Mouse (Mus musculus) neural tube, embryonic 14.5 days (tissue): ENCODE results near the gene Gdpgp1. TPM values are rescaled to one million over a fixed set of nuclear protein-coding genes. Genes with fewer than 3 reads are reported as not detected.

ENCODE experiments used
- polyA plus RNA-seq: library from polyadenylated mRNA; unstranded; fragments of >200 nt; fragmentation: Nextera tagmentation; extraction: Ambion mirVana; gene quantifications from 2 replicates; pipeline ENCODE4 v1.2.1, GENCODE M21; 2014

Gdpgp1 gene
- polyA plus RNA-seq, 1 experiment from 2014 or later = 5.3 TPM

Other genes with a start within 250 kb of the Gdpgp1 start
- 14.0 and 14.1 TPM in 2 replicates for gene Zfp710, start 208.1 kb upstream of the Gdpgp1 start, polyA plus RNA-seq
- gene Idh2, start 117.5 kb upstream of the Gdpgp1 start, polyA plus RNA-seq = 189 and 215 TPM in 2 replicates
- 18.7 and 25.7 TPM in 2 replicates for gene Sema4b, start 46.0 kb upstream of the Gdpgp1 start, polyA plus RNA-seq
- 26.4 and 38.0 TPM in 2 replicates for gene Cib1, start 52 bp upstream of the Gdpgp1 start, polyA plus RNA-seq
- gene Ttll13, start 13.5 kb downstream of the Gdpgp1 start, polyA plus RNA-seq = 3.1 and 4.2 TPM in 2 replicates
- gene Ngrn, start 28.4 kb downstream of the Gdpgp1 start, polyA plus RNA-seq = 66.2 and 70.2 TPM in 2 replicates
- gene Vps33b, start 36.8 kb downstream of the Gdpgp1 start, polyA plus RNA-seq = 34.9 and 35.3 TPM in 2 replicates
- 21.5 and 24.9 TPM in 2 replicates for gene Prc1, start 61.6 kb downstream of the Gdpgp1 start, polyA plus RNA-seq
- gene Rccd1, start 91.6 kb downstream of the Gdpgp1 start, polyA plus RNA-seq = 13.7 and 20.1 TPM in 2 replicates
- 32.3 and 41.0 TPM in 2 replicates for gene Unc45a, start 108.1 kb downstream of the Gdpgp1 start, polyA plus RNA-seq
- gene Hddc3, start 110.2 kb downstream of the Gdpgp1 start, polyA plus RNA-seq = 21.5 and 25.8 TPM in 2 replicates
- 22.9 and 23.6 TPM in 2 replicates for gene Man2a2, start 138.5 kb downstream of the Gdpgp1 start, polyA plus RNA-seq
- gene Fes, start 155.1 kb downstream of the Gdpgp1 start, polyA plus RNA-seq = 2.2 and 6.0 TPM in 2 replicates
- gene Furin, start 172.6 kb downstream of the Gdpgp1 start, polyA plus RNA-seq = 5.3 TPM in 2 replicates